Mouse (Mus musculus) frontal cortex, adult (tissue): Measurements from ENCODE around the gene Pck2.

Experiments
- ATAC-seq: cut with Nextera tagmentation; 2 replicates; pipeline ENCODE4 v1.9.2; 2017; ENCODE audit warnings: mild to moderate bottlenecking, moderate library complexity, mixed read lengths; ENCODE audit not compliant: low TSS enrichment

Pck2 gene

DNA sequence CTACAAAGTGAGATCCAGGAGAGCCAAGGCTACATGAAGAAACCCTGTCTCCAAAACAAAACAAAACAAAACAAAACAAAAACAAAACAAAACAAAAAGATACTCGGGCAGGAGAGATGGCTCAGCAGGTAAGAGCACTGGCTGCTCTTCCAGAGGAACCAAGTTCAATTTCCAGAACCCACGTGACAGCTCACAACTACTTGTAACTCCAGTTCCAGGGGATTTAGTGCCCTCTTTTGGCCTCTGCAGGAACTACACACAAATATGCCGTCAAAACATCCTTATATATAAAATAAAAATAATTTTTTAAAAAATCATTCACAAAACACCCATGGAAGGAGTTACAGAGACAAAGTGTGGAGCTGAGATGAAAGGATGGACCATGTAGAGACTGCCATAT is 12.1 kb upstream of the Pck2 start:
- ATAC-seq, result no peak

DNA sequence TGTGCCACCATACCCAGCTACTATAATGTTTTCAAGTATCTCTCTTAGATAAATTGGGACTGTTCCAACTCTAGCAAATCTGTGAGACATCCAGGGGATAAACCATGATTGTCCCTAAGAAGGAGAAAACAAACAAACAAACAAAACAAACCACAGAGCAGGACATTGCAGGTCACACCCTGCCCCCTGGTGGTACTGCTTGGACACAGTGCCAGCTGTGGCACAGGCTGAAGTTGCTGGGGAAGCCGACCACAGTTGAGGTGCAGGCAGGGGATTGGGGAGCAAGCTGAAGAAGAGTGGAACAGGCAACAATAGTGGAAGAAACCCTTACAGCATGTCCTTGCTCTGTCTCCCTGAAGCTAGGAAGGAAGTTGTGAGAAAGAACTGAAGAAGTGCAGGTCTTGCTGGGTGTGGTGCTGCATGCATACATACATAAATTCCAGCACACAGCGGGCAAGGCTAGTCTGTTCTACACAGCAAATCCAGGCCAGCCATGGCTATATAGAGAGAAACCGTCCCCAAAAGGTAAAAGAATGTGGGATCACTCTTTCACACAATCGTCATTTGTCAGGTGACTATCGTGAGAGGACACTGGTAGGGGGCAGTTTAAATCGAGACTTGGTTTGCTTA is 3.8 kb upstream of the Pck2 start:
- ATAC-seq, result no peak

DNA sequence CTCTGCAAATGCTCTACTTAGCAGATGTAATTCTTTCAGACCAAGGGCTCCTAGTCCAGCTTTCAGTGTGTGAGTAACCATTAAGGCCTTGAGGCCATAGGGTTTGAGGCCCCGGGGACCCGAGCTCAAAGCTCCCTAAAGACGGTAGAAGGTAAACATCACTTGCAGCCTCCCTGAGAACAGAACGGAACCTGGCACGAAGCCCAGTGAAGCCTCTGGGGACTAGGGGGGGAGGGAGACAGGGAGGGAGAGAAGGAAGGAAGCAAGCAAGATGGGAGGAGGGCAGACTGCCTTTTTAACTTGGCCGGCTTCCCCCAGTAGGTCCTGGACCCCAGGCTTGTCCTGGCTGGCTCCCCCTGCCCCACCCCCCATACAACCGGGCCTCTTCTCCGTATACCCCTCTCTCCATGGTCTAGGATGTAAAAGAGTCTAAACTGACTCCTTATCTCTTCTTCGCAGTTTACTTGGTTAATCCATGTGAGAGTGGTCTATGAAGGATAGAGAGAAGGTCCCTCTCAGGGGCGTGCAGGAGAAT is 788 bp downstream of the Pck2 start:
- peak; percentile 45 for ATAC-seq

DNA sequence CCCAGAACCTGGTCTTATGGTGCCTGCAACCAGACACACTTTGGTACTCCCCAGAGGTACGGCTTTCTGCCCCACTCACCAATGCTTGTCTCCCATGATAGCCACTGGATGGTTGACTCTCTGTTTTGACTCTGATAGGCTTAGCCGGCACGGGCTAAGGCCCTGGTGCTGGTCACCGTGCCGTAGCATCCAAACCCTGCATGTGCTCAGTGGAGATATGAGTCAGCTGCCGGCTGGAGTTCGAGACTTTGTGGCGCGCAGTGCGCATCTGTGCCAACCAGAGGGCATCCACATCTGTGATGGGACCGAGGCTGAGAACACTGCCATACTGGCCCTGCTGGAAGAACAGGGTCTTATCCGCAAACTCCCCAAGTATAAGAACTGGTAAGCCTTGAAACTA is 2.2 kb downstream of the Pck2 start:
- ATAC-seq, result no peak

DNA sequence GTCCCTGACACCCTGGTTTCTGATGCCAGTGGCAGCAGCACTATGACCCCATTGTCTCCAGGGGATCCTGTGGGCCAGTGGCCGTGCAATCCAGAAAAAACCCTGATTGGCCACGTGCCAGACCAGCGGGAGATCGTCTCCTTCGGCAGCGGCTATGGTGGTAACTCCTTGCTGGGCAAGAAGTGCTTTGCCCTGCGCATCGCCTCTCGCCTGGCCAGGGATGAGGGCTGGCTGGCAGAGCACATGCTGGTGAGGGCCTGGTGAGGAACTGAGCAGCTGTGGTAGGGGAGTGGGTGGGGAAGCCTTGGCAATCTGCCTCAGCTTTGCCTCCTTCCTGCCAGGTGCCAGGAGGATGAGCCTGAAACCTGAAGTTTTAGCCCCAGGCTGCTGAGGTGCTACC is 4.3 kb downstream of the Pck2 start:
- no peak for ATAC-seq

DNA sequence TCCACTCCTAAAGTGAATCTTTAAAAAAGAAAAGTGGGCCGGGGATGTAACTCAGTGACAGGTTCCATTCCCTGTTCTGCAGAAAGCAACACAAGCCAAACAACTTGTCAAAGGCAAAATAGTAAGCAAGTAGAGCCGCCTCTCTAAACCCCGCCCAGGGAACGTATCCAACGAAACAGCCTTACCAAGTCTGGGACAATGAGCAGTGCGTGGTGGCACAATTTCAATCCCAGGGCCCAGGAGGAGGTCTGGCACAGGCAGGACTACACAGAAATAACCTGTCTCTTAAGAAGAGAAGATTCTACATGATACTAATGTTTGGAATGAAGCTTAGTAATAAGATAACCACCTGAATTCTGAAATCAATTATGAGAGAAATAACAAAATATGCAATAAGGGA is 10.1 kb downstream of the Pck2 start:
- ATAC-seq, result no peak

DNA sequence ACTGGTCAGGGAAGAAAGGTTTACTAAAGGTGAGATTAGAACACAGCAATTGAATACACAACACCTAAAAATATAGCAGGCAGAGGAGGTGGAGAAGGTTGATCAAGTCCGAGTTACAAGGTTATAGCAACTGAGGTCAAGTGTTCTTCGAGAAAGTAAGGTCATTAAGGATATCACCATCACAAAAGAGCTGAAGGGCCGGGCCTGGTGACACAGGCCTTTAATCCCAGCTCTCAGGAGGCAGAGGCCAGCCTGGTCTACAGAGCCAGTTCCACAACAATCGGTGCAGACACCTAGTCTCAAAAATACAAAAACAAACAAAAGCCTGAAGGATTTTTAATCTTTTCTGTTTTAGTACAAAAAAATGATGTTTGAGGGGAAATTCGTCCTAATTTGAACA is 11.3 kb downstream of the Pck2 start:
- no peak for ATAC-seq

DNA sequence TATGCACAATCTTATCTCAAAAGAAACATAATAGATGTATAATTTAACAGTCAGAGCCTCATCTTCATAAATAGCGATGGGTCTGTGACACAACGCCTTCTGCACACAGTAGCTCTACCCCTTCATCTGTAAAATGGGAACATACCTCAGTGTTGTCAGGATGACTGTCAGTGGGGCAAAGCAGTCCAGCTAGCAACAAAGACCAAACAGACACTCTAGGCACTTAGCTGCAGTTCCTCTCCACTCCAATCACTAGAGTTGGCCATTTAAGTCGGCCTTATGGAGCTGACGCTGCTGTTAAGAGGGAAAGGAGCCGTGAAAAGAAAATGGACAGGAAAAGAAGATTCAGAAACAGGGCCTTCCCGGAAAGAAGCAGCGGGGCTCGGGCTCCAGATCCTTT is 11.7 kb downstream of the Pck2 start:
- no peak for ATAC-seq

DNA sequence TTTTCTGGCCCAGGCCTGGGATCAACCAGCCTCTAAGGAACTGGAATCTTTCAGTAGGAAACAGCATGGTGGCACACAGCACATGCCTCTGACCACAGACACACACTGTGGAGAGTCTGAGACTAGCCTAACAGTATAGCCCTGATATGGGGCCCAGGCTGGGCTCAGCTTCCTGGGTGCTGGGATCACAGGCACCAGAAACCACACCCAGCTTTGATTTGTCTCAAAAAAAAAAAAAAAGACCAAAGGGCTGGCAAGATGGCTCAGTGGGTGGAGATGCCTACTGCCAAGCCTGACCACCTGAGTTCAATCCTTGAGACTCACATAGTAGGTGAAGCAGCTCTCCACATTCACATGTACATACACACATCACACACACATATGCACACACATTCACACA is 14.6 kb downstream of the Pck2 start:
- no peak for ATAC-seq

DNA sequence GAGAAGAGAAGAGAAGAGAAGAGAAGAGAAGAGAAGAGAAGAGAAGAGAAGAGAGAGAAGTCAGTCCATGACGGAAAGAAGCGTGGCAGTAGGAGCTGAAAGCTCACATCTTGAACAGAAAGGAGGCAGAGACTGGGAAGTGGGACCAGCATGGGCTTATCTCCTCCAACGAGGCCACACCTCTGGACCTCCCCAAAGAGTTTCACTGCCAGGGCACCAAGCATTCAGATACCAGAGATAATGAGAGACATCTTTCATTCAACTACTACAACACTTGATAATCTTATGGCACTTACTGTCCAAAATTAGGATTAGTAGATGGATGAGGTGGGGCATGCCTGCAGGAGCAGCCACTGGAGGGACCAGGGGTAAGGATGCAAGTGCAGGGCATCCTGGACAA is 15.7 kb downstream of the Pck2 start:
- no peak for ATAC-seq

DNA sequence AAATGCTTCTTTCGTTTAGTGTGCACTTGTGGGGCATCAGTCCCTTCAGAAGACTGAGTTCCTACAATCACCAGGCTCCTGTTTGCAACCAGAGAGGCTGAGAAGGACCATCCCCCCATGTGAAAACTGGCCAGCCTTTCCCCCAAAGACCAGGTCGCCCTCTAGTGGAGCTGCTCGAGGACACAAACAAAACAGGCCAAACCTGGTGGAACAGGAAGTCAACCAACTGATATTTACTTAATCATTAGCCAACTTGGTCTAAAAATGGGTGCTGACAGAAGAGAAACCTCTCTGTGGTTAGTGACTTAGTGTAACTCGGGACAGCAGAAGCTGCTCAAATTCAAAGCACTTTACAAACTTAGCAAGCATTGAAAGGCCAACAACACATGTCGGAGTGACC is 16.9 kb downstream of the Pck2 start:
- ATAC-seq, result no peak

DNA sequence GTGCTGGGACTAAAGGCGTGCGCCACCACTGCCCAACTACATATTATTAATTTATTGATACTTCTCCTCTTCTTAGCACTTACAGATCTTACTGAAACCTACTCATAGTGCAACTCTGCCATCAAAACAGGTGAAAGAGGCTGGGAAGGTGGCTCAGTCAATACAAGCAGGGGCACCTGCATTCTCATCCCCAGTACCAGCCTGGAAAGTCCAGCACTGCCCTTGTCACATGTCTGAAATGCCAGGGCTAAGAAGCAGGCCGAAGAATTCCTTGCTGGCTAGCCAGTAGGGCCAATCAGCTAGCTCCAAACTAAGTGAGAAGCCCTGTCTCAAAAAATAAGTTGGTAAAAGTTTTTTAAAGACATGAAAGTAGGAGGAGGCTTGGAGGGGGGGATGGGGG is 17.5 kb downstream of the Pck2 start:
- no peak for ATAC-seq

DNA sequence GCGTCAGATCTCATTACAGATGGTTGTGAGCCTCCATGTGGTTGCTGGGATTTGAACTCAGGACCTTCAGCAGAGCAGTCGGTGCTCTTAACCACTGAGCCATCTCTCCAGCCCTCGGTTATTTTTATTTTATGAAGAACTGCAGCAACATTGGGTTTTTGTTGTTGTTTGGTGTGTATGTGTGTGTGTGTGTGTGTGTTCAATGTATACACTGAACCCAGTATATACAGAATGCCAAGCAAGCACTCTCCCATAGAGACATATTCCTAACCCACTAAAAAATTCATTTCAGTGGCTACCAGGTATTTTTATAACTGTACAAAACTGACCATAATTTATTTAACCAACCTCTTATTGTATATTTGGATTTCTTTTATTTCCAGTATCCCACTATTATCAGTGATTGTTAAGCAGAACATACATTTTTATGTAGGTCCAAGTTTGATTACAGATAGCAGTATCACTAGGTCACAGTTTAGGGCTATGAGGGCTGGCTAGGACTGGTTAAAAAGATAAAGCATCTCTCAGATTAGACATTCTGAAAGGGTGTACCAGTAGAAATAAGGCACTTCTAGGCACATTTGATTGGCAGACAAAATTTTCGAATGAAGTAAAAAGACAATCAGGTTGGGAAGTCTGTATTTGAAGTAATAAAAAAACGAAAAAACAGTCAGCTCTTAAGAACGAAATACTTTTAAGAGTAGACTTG is 18.8 kb downstream of the Pck2 start:
- no peak for ATAC-seq

DNA sequence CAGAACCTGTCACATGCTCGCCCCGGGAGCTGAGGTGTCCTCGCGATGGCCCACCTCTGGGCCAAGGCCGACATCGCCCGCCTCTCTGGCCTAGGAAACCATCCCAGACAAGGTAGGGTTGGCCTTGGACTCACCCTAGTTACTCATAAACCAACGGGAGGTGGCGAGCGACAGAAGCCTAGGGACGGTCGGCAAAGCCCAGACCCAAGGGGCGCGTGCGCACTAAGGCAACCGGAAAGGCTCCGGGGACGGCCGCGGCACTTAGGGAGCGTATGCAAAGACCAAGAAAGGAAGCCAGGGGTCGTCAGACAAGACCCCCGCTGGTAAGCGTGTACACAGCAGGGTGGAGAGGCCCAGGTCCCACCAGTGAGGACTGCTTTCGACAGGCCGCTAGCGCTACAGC is 19.7 kb downstream of the Pck2 start, which contains the start of gene Dcaf11:
Dcaf11 (plus strand) TSS at position 208 of the 403 bp plus-strand sequence.
- peak; percentile 77 for ATAC-seq

DNA sequence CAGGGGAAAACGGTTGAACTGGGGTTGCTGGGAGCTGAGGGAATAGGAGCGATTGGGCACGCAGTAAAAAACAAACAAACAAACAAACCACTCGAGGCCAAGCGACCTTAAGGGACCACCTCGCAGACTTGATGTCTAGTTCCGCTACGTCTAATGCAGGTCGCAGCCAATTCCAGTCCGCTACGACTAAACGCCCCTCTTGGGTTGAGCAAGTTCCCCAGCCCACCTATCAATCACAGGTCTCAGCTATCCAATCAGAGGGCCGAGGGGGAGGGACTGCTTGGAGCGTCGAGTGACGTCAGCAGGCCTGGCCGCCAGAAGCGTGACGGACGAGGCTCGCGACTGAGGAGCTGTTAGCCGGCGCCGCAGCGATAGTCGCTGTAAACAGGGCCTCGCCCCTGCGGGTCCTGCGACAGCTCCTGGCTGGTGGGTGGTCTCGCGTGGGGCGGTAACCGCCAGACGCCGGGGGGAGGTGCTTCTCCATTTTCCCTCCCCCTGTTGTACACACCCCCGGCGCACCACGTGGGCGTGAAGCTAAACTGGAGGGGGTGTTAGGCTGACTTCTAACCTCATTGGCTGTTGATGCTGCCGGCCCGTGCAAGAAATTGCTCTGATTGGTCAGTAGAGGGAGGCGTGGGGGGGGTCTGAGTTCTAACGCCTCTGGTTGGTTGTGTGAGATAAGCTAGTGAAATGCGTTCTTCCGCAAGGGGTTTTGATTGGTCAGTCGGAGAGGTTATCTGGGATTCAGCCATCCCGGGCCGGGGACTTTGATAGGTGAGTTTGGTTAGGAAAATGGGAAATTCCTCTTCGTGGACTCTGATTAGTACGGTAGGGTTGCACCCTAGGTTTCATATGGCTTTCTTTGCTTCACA is 20.4 kb downstream of the Pck2 start, which contains the start of gene A730061H03Rik:
A730061H03Rik (minus strand) TSS at position 205 of the 872 bp plus-strand sequence.
- ATAC-seq, result peak; percentile 88

DNA sequence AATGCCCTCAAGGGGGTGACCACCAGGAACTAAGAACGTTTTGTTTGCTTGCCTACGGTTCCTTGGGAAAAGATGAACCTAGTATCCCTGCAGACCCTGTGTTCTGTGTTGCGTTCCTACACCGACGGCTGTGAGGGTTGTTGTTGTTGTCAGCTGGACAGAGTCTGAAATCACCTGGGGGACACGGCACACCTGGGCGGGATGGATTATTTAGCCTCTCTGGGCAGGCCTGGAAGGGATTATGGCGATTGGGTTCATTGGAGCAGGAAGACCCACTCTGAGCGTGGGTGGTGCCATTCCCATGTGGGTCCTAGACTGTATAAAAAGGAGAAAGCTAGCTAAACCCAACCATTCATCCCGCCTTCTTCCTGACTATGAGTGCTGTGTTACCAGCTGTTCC is 21.8 kb downstream of the Pck2 start:
- no peak for ATAC-seq

DNA sequence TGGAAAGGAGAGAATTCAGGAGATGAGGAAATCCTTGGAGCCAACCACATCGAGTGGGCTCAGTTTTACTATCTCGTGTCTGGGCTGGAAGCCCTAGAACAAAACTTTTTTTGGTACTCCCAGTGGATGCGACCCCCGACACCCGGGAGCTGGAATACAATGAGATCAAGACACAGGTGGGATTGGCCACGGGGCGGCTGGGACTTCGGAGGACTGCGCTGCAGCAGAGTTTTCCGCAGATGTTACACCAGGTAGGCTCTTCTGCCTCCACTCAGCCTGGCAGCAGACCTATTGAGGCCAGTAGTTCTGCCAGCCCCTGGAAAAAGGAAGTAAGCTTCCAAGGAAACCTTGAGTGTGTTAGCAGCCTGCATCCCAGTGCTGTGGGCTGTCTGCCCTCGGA is 23.2 kb downstream of the Pck2 start:
- ATAC-seq, result no peak

DNA sequence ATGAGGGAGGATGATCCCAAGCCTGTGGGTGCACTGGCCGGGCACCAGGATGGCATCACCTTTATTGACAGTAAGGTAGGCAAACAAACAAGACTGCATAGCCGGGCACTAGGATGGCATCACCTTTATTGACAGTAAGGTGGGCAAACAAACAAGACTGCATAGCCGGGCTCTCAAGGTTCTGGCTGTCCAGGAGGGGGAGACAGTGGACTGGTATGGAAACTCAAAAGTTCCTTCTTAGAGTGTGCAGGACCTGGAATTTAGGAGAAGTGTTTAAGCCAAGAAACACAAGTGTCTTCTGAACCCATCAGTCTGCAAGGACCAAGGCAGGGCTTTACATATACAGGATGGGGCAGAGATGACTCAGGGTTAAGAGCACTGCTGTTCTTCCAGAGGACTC is 25.7 kb downstream of the Pck2 start:
- ATAC-seq, result no peak

DNA sequence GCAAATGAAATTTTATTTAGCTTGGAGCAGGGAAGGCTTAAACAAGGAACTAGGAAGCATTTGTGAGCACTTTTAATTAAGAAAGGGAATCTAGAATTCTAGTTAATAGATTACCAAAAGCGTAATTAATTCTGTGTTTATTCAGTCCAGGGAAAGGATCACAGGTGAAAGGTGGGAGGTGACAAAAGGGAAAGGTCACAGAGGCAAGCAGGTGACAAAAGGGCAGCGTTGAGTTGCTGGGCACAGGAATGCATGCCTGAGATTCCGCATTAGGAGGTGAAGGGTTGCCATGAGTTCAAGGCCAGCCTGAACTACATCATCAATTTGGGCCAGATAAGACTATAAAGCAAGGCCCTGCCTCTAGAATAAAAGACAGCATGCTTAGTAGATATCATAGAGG is 27.4 kb downstream of the Pck2 start:
- no peak for ATAC-seq

DNA sequence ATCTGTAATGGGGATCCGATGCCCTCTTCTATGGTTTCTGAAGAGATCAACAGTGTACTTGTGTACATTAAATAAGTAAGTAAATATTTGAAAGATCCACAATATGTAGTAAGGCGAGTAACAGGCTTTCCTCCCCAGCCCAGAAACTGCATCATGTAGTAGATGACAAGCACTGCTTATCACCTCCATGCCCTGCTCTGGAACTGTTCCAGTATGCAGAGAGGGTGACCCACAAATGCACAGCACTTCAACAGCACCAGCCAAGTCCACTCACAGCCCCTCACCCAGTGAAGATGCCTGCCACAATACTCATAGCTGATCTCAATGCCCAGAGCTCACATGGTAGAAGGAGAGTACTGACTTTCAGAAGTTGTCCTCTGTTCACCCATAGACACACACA is 30.5 kb downstream of the Pck2 start:
- no peak for ATAC-seq

DNA sequence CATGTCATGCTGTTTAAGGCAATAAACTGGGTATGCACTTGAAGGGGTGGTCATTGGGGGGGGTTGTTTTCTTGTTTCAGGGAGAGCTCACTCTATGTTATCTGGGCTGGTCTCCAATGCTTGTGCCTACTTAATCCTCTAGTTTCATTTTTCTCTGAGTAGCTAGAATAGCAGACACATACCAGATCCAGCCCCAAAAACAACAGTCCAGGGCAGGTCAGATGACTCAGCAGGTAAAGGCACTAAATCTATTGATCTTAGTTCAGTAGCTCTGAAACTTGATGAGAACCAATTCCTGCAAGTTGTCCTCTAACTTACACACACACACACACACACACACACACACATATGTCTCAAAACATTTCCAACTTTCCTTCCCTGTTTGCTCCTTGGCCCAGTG is 31.7 kb downstream of the Pck2 start:
- no peak for ATAC-seq

DNA sequence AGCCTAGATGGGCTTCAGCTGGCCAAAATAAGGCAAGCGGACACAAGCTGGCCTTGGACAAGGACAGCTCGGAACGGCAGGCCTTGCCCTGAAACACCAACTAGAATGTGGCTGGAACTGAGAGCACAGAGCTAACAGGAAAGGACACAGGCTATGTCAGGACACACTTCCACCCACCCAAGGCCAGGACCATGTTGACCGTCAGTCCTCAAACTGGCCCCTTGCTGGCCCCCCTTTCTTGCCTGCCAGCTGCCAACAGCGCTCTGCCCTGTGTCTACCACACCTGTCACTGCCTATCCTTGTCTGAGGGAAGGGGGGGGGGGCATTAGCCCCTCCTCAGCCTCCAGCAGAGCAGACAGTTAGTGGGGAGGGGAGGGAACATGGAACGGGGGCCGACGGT is 35.2 kb downstream of the Pck2 start, which contains the start of gene Fitm1:
Fitm1 (plus strand) TSS at position 316 of the 400 bp plus-strand sequence.
- ATAC-seq, result no peak
